Mouse (Mus musculus): ENCODE measurements at regions not wholly inside any gene's neighbourhood (a gene's known extent, or its start where the extent isn't known, plus 50 kb on each side); places are given as distances from the start of the nearest gene placed in this dataset.

DNA sequence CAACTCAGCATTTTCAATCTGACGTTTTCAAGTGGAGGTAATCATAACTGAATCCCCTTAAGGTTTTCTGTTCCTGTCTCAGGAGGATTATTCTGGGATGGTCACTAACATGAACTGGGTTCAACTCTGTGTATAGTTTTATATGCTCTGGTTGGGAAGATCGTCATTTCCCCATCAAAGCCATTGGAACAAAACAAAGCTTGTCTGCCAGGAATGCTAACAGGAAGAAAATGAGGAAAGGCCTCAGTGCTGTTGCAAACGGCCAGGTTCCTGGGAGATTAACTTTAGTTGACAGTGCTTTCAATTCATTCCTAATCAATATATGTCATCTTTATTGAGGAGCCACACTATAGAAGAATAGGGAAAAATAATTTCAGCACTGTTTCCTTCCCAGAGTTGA lies 432.5 kb upstream of the Adamts16 start:
- no peak for TF ChIP-seq CTCF (IDR thresholded peaks at IDR 0.05; ENCODE audit: low read depth)
- no peak for TF ChIP-seq EP300 (IDR thresholded peaks at IDR 0.05; ENCODE audit: low read depth)
